Mouse (Mus musculus): ENCODE measurements around the gene C1s2. TPM values are rescaled to one million over a fixed set of nuclear protein-coding genes. Genes with fewer than 3 reads are reported as not detected.
A peak's percentile ranks its signal among the peaks of the same experiment; 100 is the strongest.

C1s2 gene
- polyA plus RNA-seq, 1 experiment from 2014 or later, result not detected

DNA sequence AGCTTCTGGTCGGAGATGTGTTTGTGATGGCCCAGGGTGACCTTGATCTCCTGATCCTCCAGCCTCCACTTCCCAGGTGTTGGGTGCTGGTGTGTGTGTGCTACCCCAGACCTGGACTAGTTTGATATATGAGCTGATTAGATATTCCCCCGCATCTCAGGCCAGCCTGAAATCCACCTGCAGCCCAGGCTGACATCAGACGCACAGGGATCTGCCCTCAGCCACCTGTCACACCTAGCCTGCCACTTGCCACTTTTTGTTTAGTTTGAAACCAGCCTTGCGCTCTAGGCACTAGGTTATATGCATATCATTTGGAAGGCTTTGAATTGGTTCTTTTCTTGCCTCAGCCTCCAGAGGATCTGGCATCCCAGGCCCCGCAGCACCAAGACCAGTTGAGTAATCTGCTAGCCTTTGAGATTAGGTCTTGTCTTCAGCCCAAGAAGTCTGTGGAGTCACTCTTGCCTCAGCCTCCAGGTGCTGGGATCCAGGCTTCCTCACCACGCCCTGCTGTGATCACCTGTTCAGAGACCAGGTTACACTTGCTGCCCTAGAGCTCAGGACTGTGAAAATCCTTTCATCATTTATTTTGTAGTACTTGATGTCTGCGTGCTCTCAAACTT is 34.5 kb upstream of the C1s2 start:
- Histone ChIP-seq H3K9me3 (ENCODE audit: control insufficient read depth, low read length) (no peaks in the 10 kb centered on the region), H3K4me2 (replicated peaks; ENCODE audit: low read depth, low read length) (no peak overlapping the region), H3K27ac (ENCODE audit: low read depth, low read length) (no peak overlapping the region), H3K27me3 (ENCODE audit: control insufficient read depth, insufficient read depth, low read length) (no peaks in the 10 kb centered on the region), H3K36me3 (ENCODE audit: control insufficient read depth, insufficient read depth, low read length) (no peaks in the 10 kb centered on the region), H3K4me3 (ENCODE audit: low read depth, low read length) (no peak overlapping the region), H3K9ac (ENCODE audit: low read depth, low read length) (no peak overlapping the region), H3K4me1 (replicated peaks; ENCODE audit: control insufficient read depth, insufficient read depth, low read length) (no peaks in the 10 kb centered on the region)
- WGBS, result 90% methylated on average over 7 of the region's 7 CpGs
- no peak for ATAC-seq (ENCODE audit: low FRiP score)
- no peak for DNase-seq (ENCODE audit: low spot score)

DNA sequence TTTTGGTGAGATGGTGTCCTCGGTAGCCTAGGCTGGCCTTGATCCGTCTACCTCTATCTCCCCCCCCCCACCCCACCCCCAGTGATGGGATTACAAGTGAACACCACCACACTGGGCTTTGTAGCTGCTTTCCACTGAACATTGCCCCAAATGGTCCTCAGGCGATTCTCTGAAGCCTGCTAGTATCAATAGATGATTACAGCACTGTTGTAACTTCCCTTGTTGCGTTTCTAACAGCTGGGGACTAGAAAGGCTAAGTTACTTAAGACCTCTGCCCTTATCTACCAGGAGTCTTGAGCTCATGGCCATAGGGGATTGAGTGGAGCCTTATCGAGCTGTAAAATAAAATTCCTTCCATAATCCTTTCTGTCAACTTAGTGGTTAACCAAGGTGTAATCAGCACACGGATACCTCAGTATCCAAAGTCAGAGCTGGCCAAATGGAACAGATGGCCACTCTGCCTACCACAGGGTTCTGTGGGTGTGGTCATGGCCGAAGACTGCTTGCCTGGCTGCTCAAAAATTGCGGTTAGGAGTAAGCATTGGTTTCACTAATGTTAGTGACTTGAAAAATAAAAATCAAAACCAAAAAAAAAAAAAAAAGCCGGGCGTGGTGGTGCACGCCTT is 33.5 kb upstream of the C1s2 start:
- DNase-seq (ENCODE audit: low spot score) (no peak), ATAC-seq (ENCODE audit: low FRiP score) (no peak)
- 90% methylated on average over 11 of the region's 11 CpGs for WGBS

DNA sequence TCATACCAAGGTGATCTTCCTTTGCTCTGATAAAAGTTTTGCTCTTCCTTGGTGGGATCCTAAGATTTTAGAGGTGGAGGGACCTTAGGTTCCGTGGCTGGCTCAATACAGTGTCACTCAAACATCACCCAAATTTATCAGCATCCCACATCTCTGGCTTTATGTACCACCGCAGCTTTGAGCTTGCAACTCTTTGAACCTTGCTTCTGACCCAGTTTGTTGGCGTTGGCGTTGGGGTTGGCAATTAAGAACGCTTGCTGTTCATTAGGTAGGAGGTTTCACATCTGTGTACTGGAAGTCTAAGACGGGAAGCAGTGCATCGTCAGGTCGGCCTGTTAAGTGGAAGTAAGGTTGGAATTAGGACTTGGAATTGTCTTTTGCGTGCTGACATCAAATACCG is 29.1 kb upstream of the C1s2 start:
- ATAC-seq (ENCODE audit: low FRiP score) (no peak), DNase-seq (ENCODE audit: low spot score) (no peak)
- H3K9ac ChIP-seq (ENCODE audit: low read depth, low read length), result no peak overlapping the region
- H3K36me3 ChIP-seq (ENCODE audit: control insufficient read depth, insufficient read depth, low read length), result no peaks in the 10 kb centered on the region
- H3K27ac ChIP-seq (ENCODE audit: low read depth, low read length), result no peak overlapping the region
- 95% methylated on average over 10 of the region's 10 CpGs for whole genome bisulfite sequencing
- H3K27me3 ChIP-seq (ENCODE audit: control insufficient read depth, insufficient read depth, low read length), result no peaks in the 10 kb centered on the region
- H3K9me3 ChIP-seq (ENCODE audit: control insufficient read depth, low read length), result no peaks in the 10 kb centered on the region
- H3K4me3 ChIP-seq (ENCODE audit: low read depth, low read length), result no peak overlapping the region
- 0 out of 2 replicates have a peak, but pooled peaks cover 2% of the 10 kb centered on the region for H3K4me1 ChIP-seq (replicated peaks; ENCODE audit: control insufficient read depth, insufficient read depth, low read length)
- H3K4me2 ChIP-seq (replicated peaks; ENCODE audit: low read depth, low read length), result no peak overlapping the region

More for the DNA sequence above, 33.5 kb upstream of the C1s2 start:
- Histone ChIP-seq H3K4me3 (ENCODE audit: low read depth, low read length) (no peak overlapping the region), H3K27ac (ENCODE audit: low read depth, low read length) (no peak overlapping the region), H3K4me1 (replicated peaks; ENCODE audit: control insufficient read depth, insufficient read depth, low read length) (no peaks in the 10 kb centered on the region), H3K9me3 (ENCODE audit: control insufficient read depth, low read length) (no peaks in the 10 kb centered on the region), H3K27me3 (ENCODE audit: control insufficient read depth, insufficient read depth, low read length) (no peaks in the 10 kb centered on the region), H3K9ac (ENCODE audit: low read depth, low read length) (no peak overlapping the region), H3K4me2 (replicated peaks; ENCODE audit: low read depth, low read length) (no peak overlapping the region), H3K36me3 (ENCODE audit: control insufficient read depth, insufficient read depth, low read length) (no peaks in the 10 kb centered on the region)

DNA sequence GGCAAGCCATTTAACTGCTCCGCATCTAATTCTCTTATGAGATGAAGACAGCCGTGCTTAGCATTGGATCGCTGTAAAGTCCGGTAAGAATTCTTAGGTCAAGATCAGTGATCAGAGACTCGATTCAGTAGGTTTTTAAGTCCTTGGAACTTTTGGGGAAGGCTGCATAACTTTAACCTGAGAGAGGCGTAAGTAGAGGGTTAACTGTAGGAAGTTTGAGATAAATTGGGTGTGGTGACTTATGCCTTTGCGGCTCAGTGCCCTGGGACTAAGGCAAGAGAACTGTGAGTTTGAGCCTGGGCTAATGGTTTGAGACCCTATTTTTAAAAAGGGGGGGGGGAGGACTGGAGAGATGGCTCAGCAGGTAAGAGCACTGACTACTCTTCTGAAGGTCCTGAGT is 28.4 kb upstream of the C1s2 start:
- 89% methylated on average over 7 of the region's 7 CpGs for WGBS
- no peak overlapping the region for H3K9ac ChIP-seq (ENCODE audit: low read depth, low read length)
- ATAC-seq (ENCODE audit: low FRiP score), result no peak
- 0 out of 2 replicates have a peak, but pooled peaks cover 2% of the 10 kb centered on the region for H3K4me1 ChIP-seq (replicated peaks; ENCODE audit: control insufficient read depth, insufficient read depth, low read length)
- no peaks in the 10 kb centered on the region for H3K36me3 ChIP-seq (ENCODE audit: control insufficient read depth, insufficient read depth, low read length)
- H3K4me3 ChIP-seq (ENCODE audit: low read depth, low read length), result no peak overlapping the region
- no peaks in the 10 kb centered on the region for H3K9me3 ChIP-seq (ENCODE audit: control insufficient read depth, low read length)
- H3K27me3 ChIP-seq (ENCODE audit: control insufficient read depth, insufficient read depth, low read length), result no peaks in the 10 kb centered on the region
- H3K4me2 ChIP-seq (replicated peaks; ENCODE audit: low read depth, low read length), result no peak overlapping the region
- no peak overlapping the region for H3K27ac ChIP-seq (ENCODE audit: low read depth, low read length)
- DNase-seq (ENCODE audit: low spot score), result no peak

DNA sequence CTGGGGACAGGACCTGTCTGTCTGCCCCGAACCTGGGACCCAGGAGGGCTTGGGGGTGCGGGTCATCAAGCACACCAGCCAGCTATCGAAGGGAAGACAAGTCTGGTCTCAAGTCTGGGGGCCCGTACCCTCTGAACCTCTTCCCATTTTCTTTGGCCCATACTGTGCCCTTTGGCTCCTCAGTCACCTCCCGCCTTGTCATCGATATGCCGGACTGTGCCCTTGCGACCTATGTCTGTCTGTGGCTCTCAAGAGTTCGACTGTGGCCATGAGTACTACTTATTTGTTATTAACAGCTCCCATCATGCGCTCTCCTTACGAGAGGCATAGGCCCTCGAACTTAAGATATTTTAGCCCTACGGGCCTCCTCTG is 27.5 kb upstream of the C1s2 start:
- WGBS, result 18% methylated on average over 13 of the region's 13 CpGs
- no peak for ATAC-seq (ENCODE audit: low FRiP score)
- H3K9me3 ChIP-seq (ENCODE audit: control insufficient read depth, low read length), result no peaks in the 10 kb centered on the region
- no peaks in the 10 kb centered on the region for H3K36me3 ChIP-seq (ENCODE audit: control insufficient read depth, insufficient read depth, low read length)
- peak overlapping the region; percentile 64 for H3K9ac ChIP-seq (ENCODE audit: low read depth, low read length)
- H3K4me2 ChIP-seq (replicated peaks; ENCODE audit: low read depth, low read length), result peak overlapping the region; percentile 63
- H3K4me1 ChIP-seq (replicated peaks; ENCODE audit: control insufficient read depth, insufficient read depth, low read length), result 0 out of 2 replicates have a peak, but pooled peaks cover 2% of the 10 kb centered on the region
- no peaks in the 10 kb centered on the region for H3K27me3 ChIP-seq (ENCODE audit: control insufficient read depth, insufficient read depth, low read length)
- DNase-seq (ENCODE audit: low spot score), result no peak
- H3K27ac ChIP-seq (ENCODE audit: low read depth, low read length), result no peak overlapping the region
- peak overlapping the region; percentile 63 for H3K4me3 ChIP-seq (ENCODE audit: low read depth, low read length)

DNA sequence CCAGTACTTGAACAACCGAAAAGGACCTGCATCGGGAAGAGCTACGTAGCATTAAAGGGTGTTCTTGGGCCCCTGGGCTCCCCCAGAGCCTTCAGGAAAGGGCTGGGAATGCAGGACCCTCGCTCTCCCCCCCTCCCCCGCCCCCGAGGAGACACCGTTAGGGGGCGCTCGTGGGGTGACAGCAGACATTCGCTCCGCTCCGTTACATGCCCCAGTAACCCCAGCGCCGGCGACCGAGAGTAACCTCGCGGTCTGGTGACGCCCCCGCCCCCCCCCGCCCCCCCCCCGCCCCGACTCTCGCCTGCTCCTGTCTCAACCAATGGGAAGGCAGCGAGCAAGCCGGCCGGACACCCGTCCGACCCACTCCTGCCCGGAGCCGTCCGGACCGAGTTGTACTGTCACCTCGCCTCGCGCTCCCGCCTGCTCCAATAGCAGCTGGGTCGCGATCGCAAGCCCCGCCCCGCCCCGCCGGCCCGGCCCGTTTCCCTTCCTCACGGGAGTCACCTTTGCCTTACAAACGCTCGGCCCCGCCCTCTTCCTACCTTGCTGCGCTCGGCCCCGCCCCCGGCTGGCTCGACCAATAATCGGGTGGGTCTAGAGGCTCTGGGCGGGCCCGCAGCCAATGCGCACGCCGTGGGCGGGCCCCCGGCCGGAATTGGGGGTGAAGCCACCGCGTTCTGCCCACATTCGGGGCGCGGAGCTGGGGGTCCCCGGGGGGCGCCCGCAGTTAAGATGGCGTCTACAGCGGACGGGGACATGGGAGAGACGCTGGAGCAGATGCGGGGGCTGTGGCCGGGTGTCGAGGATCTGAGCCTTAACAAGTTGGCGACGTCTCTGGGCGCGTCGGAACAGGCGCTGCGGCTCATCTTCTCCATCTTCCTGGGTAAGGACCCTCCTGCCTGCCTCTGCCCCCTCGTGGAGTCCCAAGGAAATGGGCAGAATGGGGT is 26.9 kb upstream of the C1s2 start, which contains the start of gene Lpcat3:
Gene Lpcat3 (plus strand): TSS at position 551 of the 947 bp plus-strand sequence.
- DNase-seq (ENCODE audit: low spot score) (peak; percentile 97), ATAC-seq (ENCODE audit: low FRiP score) (peak; percentile 98)
- 0 out of 2 replicates have a peak, but pooled peaks cover 2% of the 10 kb centered on the region for H3K4me1 ChIP-seq (replicated peaks; ENCODE audit: control insufficient read depth, insufficient read depth, low read length)
- H3K27me3 ChIP-seq (ENCODE audit: control insufficient read depth, insufficient read depth, low read length), result no peaks in the 10 kb centered on the region
- H3K27ac ChIP-seq (ENCODE audit: low read depth, low read length), result peak within 1 kb of the TSS; percentile 74
- peak within 1 kb of the TSS; percentile 63 for H3K4me2 ChIP-seq (replicated peaks; ENCODE audit: low read depth, low read length)
- peak within 1 kb of the TSS; percentile 64 for H3K9ac ChIP-seq (ENCODE audit: low read depth, low read length)
- H3K36me3 ChIP-seq (ENCODE audit: control insufficient read depth, insufficient read depth, low read length), result no peaks in the 10 kb centered on the region
- WGBS, result 1% methylated on average over 72 of the region's 87 CpGs
- H3K9me3 ChIP-seq (ENCODE audit: control insufficient read depth, low read length), result no peaks in the 10 kb centered on the region
- H3K4me3 ChIP-seq (ENCODE audit: low read depth, low read length), result peak within 1 kb of the TSS; percentile 63

DNA sequence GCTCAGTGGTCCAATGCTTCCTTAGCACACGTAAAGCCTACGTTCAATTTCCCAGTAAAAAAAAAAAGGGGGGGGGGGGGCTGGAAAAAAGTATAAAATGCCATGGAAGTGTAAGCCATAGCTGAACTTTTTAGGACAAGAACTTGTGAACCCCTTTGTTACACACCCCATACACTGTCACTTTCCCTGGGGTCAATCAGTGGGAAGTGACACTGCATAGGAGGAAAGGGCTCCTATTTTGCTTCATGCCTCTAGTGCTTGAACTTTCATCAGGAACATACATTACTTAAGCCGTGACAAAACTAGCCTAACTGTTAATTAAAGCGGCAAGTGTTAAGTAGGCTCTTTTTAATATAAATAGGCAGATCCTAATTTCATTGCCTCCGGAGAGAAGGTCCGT is 26.1 kb upstream of the C1s2 start:
- H3K4me2 ChIP-seq (replicated peaks; ENCODE audit: low read depth, low read length), result peak overlapping the region; percentile 63
- ATAC-seq (ENCODE audit: low FRiP score), result no peak
- H3K36me3 ChIP-seq (ENCODE audit: control insufficient read depth, insufficient read depth, low read length), result no peaks in the 10 kb centered on the region
- 0 out of 2 replicates have a peak, but pooled peaks cover 2% of the 10 kb centered on the region for H3K4me1 ChIP-seq (replicated peaks; ENCODE audit: control insufficient read depth, insufficient read depth, low read length)
- H3K4me3 ChIP-seq (ENCODE audit: low read depth, low read length), result peak overlapping the region; percentile 63
- no peak for DNase-seq (ENCODE audit: low spot score)
- H3K9me3 ChIP-seq (ENCODE audit: control insufficient read depth, low read length), result no peaks in the 10 kb centered on the region
- WGBS, result 31% methylated on average over 6 of the region's 6 CpGs
- H3K9ac ChIP-seq (ENCODE audit: low read depth, low read length), result no peak overlapping the region; the same call in 1 of the 2 replicates
- H3K27me3 ChIP-seq (ENCODE audit: control insufficient read depth, insufficient read depth, low read length), result no peaks in the 10 kb centered on the region
- H3K27ac ChIP-seq (ENCODE audit: low read depth, low read length), result peak overlapping the region; percentile 74

DNA sequence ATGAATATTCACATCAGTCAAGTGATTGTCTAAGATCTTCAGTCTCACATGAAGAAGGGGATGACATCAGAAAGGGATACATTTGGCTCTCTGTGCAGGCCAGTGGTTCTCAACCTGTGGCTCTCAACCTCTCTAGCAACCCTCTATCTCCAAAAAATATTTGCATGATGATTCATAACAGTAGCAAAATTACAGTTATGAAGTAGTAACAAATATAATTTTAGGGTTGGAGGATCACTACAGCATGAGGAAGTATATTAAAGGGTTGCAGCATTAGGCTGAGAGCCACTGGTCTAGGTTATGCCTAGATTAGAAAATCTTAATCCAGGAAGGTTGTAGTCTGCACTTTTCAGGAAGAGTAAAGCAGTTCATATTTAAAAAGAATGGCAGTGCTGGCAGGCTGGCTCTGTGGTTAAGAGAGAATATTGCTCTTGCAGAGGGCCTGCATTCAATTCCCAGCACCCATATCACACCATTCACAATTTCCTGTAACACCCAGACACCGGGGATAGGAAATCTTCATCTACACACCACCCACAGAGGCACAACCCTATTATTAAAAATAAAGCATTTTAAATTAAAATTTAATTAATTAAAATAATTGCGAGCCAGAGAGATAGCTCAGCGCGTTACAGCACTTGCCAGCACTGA is 25.4 kb upstream of the C1s2 start:
- 95% methylated on average over 4 of the region's 4 CpGs for WGBS

More for the DNA sequence above, 25.4 kb upstream of the C1s2 start:
- Histone ChIP-seq H3K36me3 (ENCODE audit: control insufficient read depth, insufficient read depth, low read length) (no peaks in the 10 kb centered on the region), H3K4me2 (replicated peaks; ENCODE audit: low read depth, low read length) (no peak overlapping the region), H3K9me3 (ENCODE audit: control insufficient read depth, low read length) (no peaks in the 10 kb centered on the region), H3K9ac (ENCODE audit: low read depth, low read length) (no peak overlapping the region), H3K4me3 (ENCODE audit: low read depth, low read length) (no peak overlapping the region), H3K27me3 (ENCODE audit: control insufficient read depth, insufficient read depth, low read length) (no peaks in the 10 kb centered on the region), H3K4me1 (replicated peaks; ENCODE audit: control insufficient read depth, insufficient read depth, low read length) (0 out of 2 replicates have a peak, but pooled peaks cover 2% of the 10 kb centered on the region), H3K27ac (ENCODE audit: low read depth, low read length) (no peak overlapping the region)
- DNase-seq (ENCODE audit: low spot score) (no peak), ATAC-seq (ENCODE audit: low FRiP score) (no peak)

Data from hindbrain, embryonic 11.5 days (tissue).